12 mouse cellular contexts compared by ENCODE assay signal in genomic region chr11:32907520-32908233, GRCm38 (mm10).
DNase-seq lines count a peak whose midpoint lies in the region; ATAC-seq and TF ChIP-seq lines count a peak whose summit lies in the region.
"Had no signal": no experiment of that assay in that cellular context is flagged by ENCODE, and none has a peak within 500 bp of the region (broad histone marks: within the 10 kb centered on the region; RNA-seq: fewer than 3 reads in every experiment).

No protein-coding gene starts in this region.

- no peaks in the 10 kb centered on the region for H3K27me3 ChIP-seq in lung, postnatal 0 days (replicated peaks; ENCODE audit: insufficient read depth, low read length)
- H3K27me3 ChIP-seq: liver, embryonic 12.5 days had no signal

- no peak for TF ChIP-seq POLR2A in lung, adult 2 months (IDR thresholded peaks at IDR 0.05; ENCODE audit: borderline replicate concordance, extremely low read depth, low read depth, low read length)

- H3K9me3 ChIP-seq in lung, postnatal 0 days (ENCODE audit: low read length), result no peaks in the 10 kb centered on the region
- H3K9me3 ChIP-seq: liver, embryonic 12.5 days had no signal

- peaks cover 5% of the 10 kb centered on the region; the same call in 1 of the 2 replicates for H3K4me1 ChIP-seq in lung, postnatal 0 days (ENCODE audit: insufficient read depth, low read depth, low read length)
- H3K4me1 ChIP-seq in lung, adult 2 months (ENCODE audit: control insufficient read depth, insufficient read depth, low read length), result no peaks in the 10 kb centered on the region; the same call in 1 of the 2 replicates
- H3K4me1 ChIP-seq: liver, embryonic 12.5 days had no signal

- no peaks in the 10 kb centered on the region for H3K36me3 ChIP-seq in lung, postnatal 0 days (ENCODE audit: insufficient read depth, low read length)
- H3K36me3 ChIP-seq: liver, embryonic 12.5 days had no signal

- no peak for TF ChIP-seq EP300 in lung, postnatal 0 days (IDR thresholded peaks at IDR 0.05)

- H3K27ac ChIP-seq in lung, postnatal 0 days (ENCODE audit: low read length), result no peak overlapping the region
- H3K27ac ChIP-seq: layer of hippocampus, adult 2 months; liver, embryonic 12.5 days had no signal

- WGBS in lung, postnatal 0 days, result 14% methylated on average over 10 of the region's 10 CpGs
- WGBS in lung, adult 2 months, result 23% methylated on average over 10 of the region's 10 CpGs

- no peak for DNase-seq in lung, postnatal 0 days (ENCODE audit: low spot score)
- no peak for DNase-seq in lung, adult 2 months
- peak; percentile 69 to 73 for DNase-seq in adrenal gland, postnatal 36 days
- DNase-seq in cerebellum, postnatal 36 days, result peak; percentile 36 to 44
- DNase-seq in kidney, postnatal 4 days, result peak; percentile 31
- DNase-seq in c-Kit-positive CD71-positive TER-119-positive erythroid progenitor cells, embryonic 14.5 days (ENCODE audit: low spot score), result no peak
- DNase-seq in right cerebral cortex, postnatal 25 days, result no peak
- no peak for DNase-seq in urinary bladder, adult 2 months (ENCODE audit: low spot score)
- DNase-seq: heart, postnatal 4 days had no signal

- ATAC-seq in lung, postnatal 0 days, result peak; percentile 41; the same call in 1 of the 2 replicates
- ATAC-seq: forebrain, embryonic 14.5 days; liver, embryonic 12.5 days had no signal

- TF ChIP-seq CTCF in lung, postnatal 0 days (IDR thresholded peaks at IDR 0.05), result no peak
- no peak for TF ChIP-seq CTCF in lung, adult 2 months (IDR thresholded peaks at IDR 0.05; ENCODE audit: insufficient read depth, low read length)

- H3K4me3 ChIP-seq in lung, postnatal 0 days (ENCODE audit: low read depth, low read length), result no peak overlapping the region
- H3K4me3 ChIP-seq in lung, adult 2 months (replicated peaks; ENCODE audit: extremely low read depth, low read depth, low read length), result no peak overlapping the region
- H3K4me3 ChIP-seq: layer of hippocampus, adult 2 months; liver, embryonic 12.5 days had no signal

- no peak overlapping the region for H3K4me2 ChIP-seq in lung, postnatal 0 days (replicated peaks; ENCODE audit: low read depth, low read length)
- H3K4me2 ChIP-seq: liver, embryonic 12.5 days had no signal

- H3K9ac ChIP-seq in lung, postnatal 0 days (replicated peaks; ENCODE audit: low read depth), result no peak overlapping the region
- H3K9ac ChIP-seq: liver, embryonic 12.5 days had no signal

Comparison
In these comparisons a context has a peak if more than half of its experiments do, and no peak if none do; other contexts are left out.
1. DNase-seq: peak in adrenal gland, postnatal 36 days (2 of 2), cerebellum, postnatal 36 days (2 of 2) and kidney, postnatal 4 days (2 of 2); none in lung, postnatal 0 days (single experiment), lung, adult 2 months (single experiment), c-Kit-positive CD71-positive TER-119-positive erythroid progenitor cells, embryonic 14.5 days (single experiment), right cerebral cortex, postnatal 25 days (single experiment) and urinary bladder, adult 2 months (single experiment).